Mouse (Mus musculus) embryonic facial prominence, embryonic 15.5 days (tissue): ENCODE data around the gene Sh3pxd2a. TPM values are rescaled to one million over a fixed set of nuclear protein-coding genes. Genes with fewer than 3 reads are reported as not detected.

Experiments used
- ATAC-seq: fragments of 200-750 bp; cut with Nextera tagmentation; 2 replicates; pipeline ENCODE4 v1.8.0; 2017; ENCODE audit warnings: low read depth, moderate TSS enrichment; ENCODE audit not compliant: insufficient number of reproducible peaks, low FRiP score, low TSS enrichment
- H3K27ac ChIP-seq: fragments of 300-500 bp; sonication (generic); replicated peaks from 2 replicates; pipeline ENCODE4 v1.5.1; 2015; ENCODE audit warnings: mild to moderate bottlenecking, inconsistent platforms
- H3K27me3 ChIP-seq: fragments of 300-500 bp; sonication (generic); 2 replicates; pipeline ENCODE4 v1.6.1; 2015; ENCODE audit warnings: inconsistent platforms
- H3K36me3 ChIP-seq: fragments of 300-500 bp; sonication (generic); 2 replicates; pipeline ENCODE4 v1.6.1; 2015; ENCODE audit warnings: mild to moderate bottlenecking, inconsistent platforms
- H3K4me1 ChIP-seq: fragments of 300-500 bp; sonication (generic); 2 replicates; pipeline ENCODE4 v1.6.1; 2015; ENCODE audit warnings: inconsistent platforms
- H3K4me2 ChIP-seq: fragments of 300-500 bp; sonication (generic); replicated peaks from 2 replicates; pipeline ENCODE4 v1.6.1; 2015; ENCODE audit warnings: mild to moderate bottlenecking, inconsistent platforms
- H3K4me3 ChIP-seq: fragments of 300-500 bp; sonication (generic); replicated peaks from 2 replicates; pipeline ENCODE4 v1.5.1; 2015; ENCODE audit warnings: mild to moderate bottlenecking, inconsistent platforms
- H3K9ac ChIP-seq: fragments of 300-500 bp; sonication (generic); 2 replicates; pipeline ENCODE4 v1.6.1; 2015; ENCODE audit warnings: inconsistent platforms
- H3K9me3 ChIP-seq: fragments of 300-500 bp; sonication (generic); replicated peaks from 2 replicates; pipeline ENCODE4 v1.6.1; 2016; ENCODE audit warnings: inconsistent platforms
- WGBS: fragments of 180-500 bp; shearing (Covaris S2); methylation state at CpG from one replicate; pipeline ENCODE4 v1.1.7; 2015; 5-methylcytosine and 5-hydroxymethylcytosine counted together
- polyA plus RNA-seq: library from polyadenylated mRNA; unstranded; fragments of >200 nt; fragmentation: Nextera tagmentation; extraction: Ambion mirVana; gene quantifications from 2 replicates; pipeline ENCODE4 v1.2.1, GENCODE M21; 2015

Gene Sh3pxd2a
- polyA plus RNA-seq, 1 experiment from 2014 or later = 15.8 TPM

GRCm38 (mm10) chr19:47280894-47281293, 183.3 kb downstream of the Sh3pxd2a start:
- H3K9me3 ChIP-seq = no peaks in the 10 kb centered on the region
- H3K27me3 ChIP-seq = no peaks in the 10 kb centered on the region
- H3K27ac ChIP-seq = peak overlapping the region; percentile 93
- peaks cover 62% of the 10 kb centered on the region for H3K4me1 ChIP-seq
- peaks cover 87% of the 10 kb centered on the region for H3K36me3 ChIP-seq
- H3K4me3 ChIP-seq = no peak overlapping the region
- WGBS = 67% methylated on average over 9 of the region's 9 CpGs
- H3K4me2 ChIP-seq = no peak overlapping the region
- no peak overlapping the region for H3K9ac ChIP-seq
- 0 out of 2 replicates have a peak, but pooled peaks have one; percentile 17 for ATAC-seq

- peak; percentile 71 for ATAC-seq
- H3K27me3 ChIP-seq = no peaks in the 10 kb centered on the region
- no peaks in the 10 kb centered on the region for H3K9me3 ChIP-seq
- no peak overlapping the region for H3K4me3 ChIP-seq
- H3K4me1 ChIP-seq = peaks cover 62% of the 10 kb centered on the region
- no peak overlapping the region for H3K4me2 ChIP-seq
- peaks cover 86% of the 10 kb centered on the region for H3K36me3 ChIP-seq
- peak overlapping the region; percentile 93 for H3K27ac ChIP-seq
- H3K9ac ChIP-seq = no peak overlapping the region
- WGBS = 54% methylated on average over 15 of the region's 15 CpGs
These were observed 184.2 kb downstream of the Sh3pxd2a start for GRCm38 (mm10) chr19:47279788-47280532.

GRCm38 (mm10) chr19:47279372-47279771, 184.8 kb downstream of the Sh3pxd2a start:
- peaks cover 86% of the 10 kb centered on the region for H3K36me3 ChIP-seq
- H3K4me2 ChIP-seq = no peak overlapping the region
- 58% methylated on average over 4 of the region's 4 CpGs for WGBS
- peaks cover 62% of the 10 kb centered on the region for H3K4me1 ChIP-seq
- no peaks in the 10 kb centered on the region for H3K9me3 ChIP-seq
- H3K27ac ChIP-seq = peak overlapping the region; percentile 93
- no peak overlapping the region for H3K9ac ChIP-seq
- no peaks in the 10 kb centered on the region for H3K27me3 ChIP-seq
- H3K4me3 ChIP-seq = no peak overlapping the region
- ATAC-seq = no peak

- Histone ChIP-seq H3K27ac (peak overlapping the region; percentile 93), H3K36me3 (peaks cover 90% of the 10 kb centered on the region), H3K4me1 (peaks cover 54% of the 10 kb centered on the region), H3K9ac (no peak overlapping the region), H3K27me3 (no peaks in the 10 kb centered on the region), H3K4me3 (no peak overlapping the region), H3K9me3 (no peaks in the 10 kb centered on the region), H3K4me2 (no peak overlapping the region)
- no peak for ATAC-seq
- WGBS = 74% methylated on average over 6 of the region's 6 CpGs
These were observed 187.5 kb downstream of the Sh3pxd2a start for GRCm38 (mm10) chr19:47276730-47277129.

GRCm38 (mm10) chr19:47270520-47270919, 193.7 kb downstream of the Sh3pxd2a start:
- peak; percentile 64 for ATAC-seq
- Histone ChIP-seq H3K4me1 (peaks cover 33% of the 10 kb centered on the region), H3K9me3 (no peaks in the 10 kb centered on the region), H3K9ac (no peak overlapping the region), H3K36me3 (peaks cover 97% of the 10 kb centered on the region), H3K4me3 (no peak overlapping the region), H3K27me3 (no peaks in the 10 kb centered on the region), H3K27ac (peak overlapping the region; percentile 85), H3K4me2 (no peak overlapping the region)
- 41% methylated on average over 9 of the region's 9 CpGs for WGBS

- H3K4me3 ChIP-seq = no peak overlapping the region
- no peak for ATAC-seq
- H3K36me3 ChIP-seq = peaks cover 93% of the 10 kb centered on the region
- WGBS = 45% methylated on average over 8 of the region's 8 CpGs
- peaks cover 36% of the 10 kb centered on the region for H3K4me1 ChIP-seq
- no peak overlapping the region for H3K4me2 ChIP-seq
- no peaks in the 10 kb centered on the region for H3K27me3 ChIP-seq
- peak overlapping the region; percentile 79 for H3K27ac ChIP-seq
- H3K9ac ChIP-seq = no peak overlapping the region
- H3K9me3 ChIP-seq = no peaks in the 10 kb centered on the region
These were observed 194.5 kb downstream of the Sh3pxd2a start for GRCm38 (mm10) chr19:47269729-47270128.

- Histone ChIP-seq H3K27me3 (no peaks in the 10 kb centered on the region), H3K9me3 (no peaks in the 10 kb centered on the region), H3K36me3 (peaks cover 73% of the 10 kb centered on the region), H3K4me3 (no peak overlapping the region), H3K27ac (no peak overlapping the region), H3K4me2 (no peak overlapping the region), H3K4me1 (peaks cover 37% of the 10 kb centered on the region), H3K9ac (no peak overlapping the region)
- WGBS = 90% methylated on average over 21 of the region's 21 CpGs
- no peak for ATAC-seq
These were observed 197.1 kb downstream of the Sh3pxd2a start for GRCm38 (mm10) chr19:47267066-47267465.

GRCm38 (mm10) chr19:47266070-47266801, 198.0 kb downstream of the Sh3pxd2a start:
- no peaks in the 10 kb centered on the region for H3K27me3 ChIP-seq
- H3K4me2 ChIP-seq = no peak overlapping the region
- H3K36me3 ChIP-seq = peaks cover 65% of the 10 kb centered on the region
- H3K27ac ChIP-seq = no peak overlapping the region
- 77% methylated on average over 18 of the region's 18 CpGs for WGBS
- H3K9me3 ChIP-seq = no peaks in the 10 kb centered on the region
- no peak overlapping the region for H3K9ac ChIP-seq
- H3K4me3 ChIP-seq = no peak overlapping the region
- no peak for ATAC-seq
- H3K4me1 ChIP-seq = peaks cover 28% of the 10 kb centered on the region

- WGBS = 46% methylated on average over 11 of the region's 11 CpGs
- no peak overlapping the region for H3K27ac ChIP-seq
- H3K36me3 ChIP-seq = peaks cover 51% of the 10 kb centered on the region
- no peak overlapping the region for H3K4me2 ChIP-seq
- ATAC-seq = peak; percentile 60; the same call in 1 of the 2 replicates
- no peaks in the 10 kb centered on the region for H3K9me3 ChIP-seq
- H3K9ac ChIP-seq = no peak overlapping the region
- H3K4me3 ChIP-seq = no peak overlapping the region
- 0 out of 2 replicates have a peak, but pooled peaks cover 14% of the 10 kb centered on the region for H3K4me1 ChIP-seq
- no peaks in the 10 kb centered on the region for H3K27me3 ChIP-seq
These were observed 199.7 kb downstream of the Sh3pxd2a start for GRCm38 (mm10) chr19:47264322-47265092.

GRCm38 (mm10) chr19:47263621-47264020, 200.6 kb downstream of the Sh3pxd2a start:
- no peak for ATAC-seq
- peaks cover 42% of the 10 kb centered on the region for H3K36me3 ChIP-seq
- no peaks in the 10 kb centered on the region for H3K27me3 ChIP-seq
- WGBS = 91% methylated on average over 8 of the region's 8 CpGs
- H3K9me3 ChIP-seq = no peaks in the 10 kb centered on the region
- no peak overlapping the region for H3K9ac ChIP-seq
- no peak overlapping the region for H3K4me3 ChIP-seq
- H3K4me1 ChIP-seq = peaks cover 22% of the 10 kb centered on the region; the same call in 1 of the 2 replicates
- H3K27ac ChIP-seq = no peak overlapping the region
- H3K4me2 ChIP-seq = no peak overlapping the region

- peaks cover 18% of the 10 kb centered on the region for H3K36me3 ChIP-seq
- no peaks in the 10 kb centered on the region for H3K9me3 ChIP-seq
- H3K4me2 ChIP-seq = no peak overlapping the region
- no peak overlapping the region for H3K9ac ChIP-seq
- H3K27me3 ChIP-seq = no peaks in the 10 kb centered on the region
- no peak overlapping the region for H3K27ac ChIP-seq
- H3K4me3 ChIP-seq = no peak overlapping the region
- no peak for ATAC-seq
- 69% methylated on average over 8 of the region's 8 CpGs for WGBS
- H3K4me1 ChIP-seq = peaks cover 25% of the 10 kb centered on the region; the same call in 1 of the 2 replicates
These were observed 203.0 kb downstream of the Sh3pxd2a start for GRCm38 (mm10) chr19:47261196-47261595.
